Mouse (Mus musculus) neural tube, embryonic 13.5 days (tissue): Measurements from ENCODE around the gene Ggact. TPM values are rescaled to one million over a fixed set of nuclear protein-coding genes. Genes with fewer than 3 reads are reported as not detected.

Experiments
- ATAC-seq: fragments of 200-750 bp; cut with Nextera tagmentation; 2 replicates; pipeline ENCODE4 v1.8.0; 2017; ENCODE audit warnings: low read depth, mild to moderate bottlenecking, moderate TSS enrichment, moderate library complexity
- H3K27ac ChIP-seq: fragments of 300-500 bp; sonication (generic); replicated peaks from 2 replicates; pipeline ENCODE4 v1.5.1; 2015; ENCODE audit warnings: moderate library complexity, mild to moderate bottlenecking, inconsistent platforms
- H3K27me3 ChIP-seq: fragments of 300-500 bp; sonication (generic); 2 replicates; pipeline ENCODE4 v1.6.1; 2015; ENCODE audit warnings: mild to moderate bottlenecking, inconsistent platforms
- H3K36me3 ChIP-seq: fragments of 300-500 bp; sonication (generic); 2 replicates; pipeline ENCODE4 v1.6.1; 2015; ENCODE audit warnings: mild to moderate bottlenecking, inconsistent platforms
- H3K4me1 ChIP-seq: fragments of 300-500 bp; sonication (generic); replicated peaks from 2 replicates; pipeline ENCODE4 v1.6.1; 2015; ENCODE audit warnings: inconsistent platforms
- H3K4me2 ChIP-seq: fragments of 300-500 bp; sonication (generic); 2 replicates; pipeline ENCODE4 v1.6.1; 2015; ENCODE audit warnings: inconsistent platforms, mild to moderate bottlenecking, moderate library complexity
- H3K4me3 ChIP-seq: fragments of 300-500 bp; sonication (generic); 2 replicates; pipeline ENCODE4 v1.5.1; 2015; ENCODE audit warnings: mild to moderate bottlenecking, inconsistent platforms
- H3K9ac ChIP-seq: fragments of 300-500 bp; sonication (generic); 2 replicates; pipeline ENCODE4 v1.6.1; 2015; ENCODE audit warnings: moderate library complexity, mild to moderate bottlenecking, inconsistent platforms
- H3K9me3 ChIP-seq: fragments of 300-500 bp; sonication (generic); 2 replicates; pipeline ENCODE4 v1.6.1; 2016; ENCODE audit warnings: inconsistent platforms
- WGBS: fragments of 180-500 bp; shearing (Covaris S2); methylation state at CpG from one replicate; pipeline ENCODE4 v1.1.7; 2015; 5-methylcytosine and 5-hydroxymethylcytosine counted together
- polyA plus RNA-seq: library from polyadenylated mRNA; unstranded; fragments of >200 nt; fragmentation: Nextera tagmentation; extraction: Ambion mirVana; gene quantifications from 2 replicates; pipeline ENCODE4 v1.2.1, GENCODE M21; 2015

The Ggact gene
- polyA plus RNA-seq, 1 experiment from 2014 or later: 9.4 TPM

- Histone ChIP-seq H3K4me1 (no peaks in the 10 kb centered on the region), H3K9ac (no peak overlapping the region), H3K36me3 (no peaks in the 10 kb centered on the region), H3K4me2 (no peak overlapping the region), H3K4me3 (no peak overlapping the region), H3K27me3 (no peaks in the 10 kb centered on the region), H3K9me3 (no peaks in the 10 kb centered on the region), H3K27ac (no peak overlapping the region)
- ATAC-seq: no peak
- WGBS: 79% methylated on average over 7 of the region's 7 CpGs
Observed at GRCm38 (mm10) chr14:122790111-122790510, 123.4 kb downstream of the Ggact start.

GRCm38 (mm10) chr14:122788199-122788598 lies 125.4 kb downstream of the Ggact start:
- Histone ChIP-seq H3K4me1 (no peaks in the 10 kb centered on the region), H3K4me3 (no peak overlapping the region), H3K36me3 (no peaks in the 10 kb centered on the region), H3K9ac (no peak overlapping the region), H3K4me2 (no peak overlapping the region), H3K27me3 (no peaks in the 10 kb centered on the region), H3K9me3 (no peaks in the 10 kb centered on the region), H3K27ac (no peak overlapping the region)
- ATAC-seq: no peak
- 83% methylated on average over 2 of the region's 2 CpGs for WGBS

GRCm38 (mm10) chr14:122784701-122785100 lies 128.9 kb downstream of the Ggact start:
- H3K4me3 ChIP-seq: no peak overlapping the region
- no peak overlapping the region for H3K27ac ChIP-seq
- H3K9me3 ChIP-seq: no peaks in the 10 kb centered on the region
- H3K9ac ChIP-seq: no peak overlapping the region
- no peaks in the 10 kb centered on the region for H3K27me3 ChIP-seq
- H3K36me3 ChIP-seq: no peaks in the 10 kb centered on the region
- ATAC-seq: no peak
- no peak overlapping the region for H3K4me2 ChIP-seq
- no peaks in the 10 kb centered on the region for H3K4me1 ChIP-seq
- 80% methylated on average over 4 of the region's 4 CpGs for WGBS

GRCm38 (mm10) chr14:122766448-122766847 lies 147.1 kb downstream of the Ggact start:
- Histone ChIP-seq H3K9ac (no peak overlapping the region), H3K27me3 (no peaks in the 10 kb centered on the region), H3K4me2 (no peak overlapping the region), H3K4me1 (0 out of 2 replicates have a peak, but pooled peaks cover 5% of the 10 kb centered on the region), H3K36me3 (no peaks in the 10 kb centered on the region), H3K9me3 (no peaks in the 10 kb centered on the region), H3K27ac (no peak overlapping the region), H3K4me3 (no peak overlapping the region)
- WGBS: 96% methylated on average over 5 of the region's 5 CpGs
- ATAC-seq: no peak

Other genes starting within 250 kb of the Ggact start
- gene Tmtc4, start 70.3 kb upstream of the Ggact start, polyA plus RNA-seq: 57.0 and 59.0 TPM in 2 replicates